Mouse (Mus musculus): ENCODE measurements around the gene Rgs5.

Rgs5 gene

DNA sequence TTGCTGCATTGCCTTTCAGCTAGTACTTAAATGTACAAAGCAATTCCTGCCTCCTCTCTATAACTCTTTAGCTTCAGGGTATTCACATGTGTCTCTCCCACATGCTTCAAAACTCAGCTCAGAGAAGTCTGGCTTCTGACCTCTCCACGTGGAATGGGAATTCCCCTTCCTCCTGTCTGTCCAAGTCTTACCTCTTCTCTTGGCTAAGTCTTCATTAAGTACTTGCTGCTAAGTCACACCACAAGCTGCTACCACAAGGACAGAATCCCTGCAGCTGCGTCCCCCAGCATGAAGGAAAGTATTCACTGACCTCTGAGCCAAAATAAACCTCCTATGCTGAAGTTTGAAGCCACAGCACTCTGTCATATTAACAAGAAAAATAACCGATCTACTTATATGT, 71.0 kb downstream of the Rgs5 start:
- DNase-seq (ENCODE audit: extremely low read depth, low read depth), result no peak

GRCm38 (mm10) chr1:169730599-169731100, 75.3 kb downstream of the Rgs5 start:
- DNase-seq (ENCODE audit: extremely low read depth, low read depth), result no peak

DNA sequence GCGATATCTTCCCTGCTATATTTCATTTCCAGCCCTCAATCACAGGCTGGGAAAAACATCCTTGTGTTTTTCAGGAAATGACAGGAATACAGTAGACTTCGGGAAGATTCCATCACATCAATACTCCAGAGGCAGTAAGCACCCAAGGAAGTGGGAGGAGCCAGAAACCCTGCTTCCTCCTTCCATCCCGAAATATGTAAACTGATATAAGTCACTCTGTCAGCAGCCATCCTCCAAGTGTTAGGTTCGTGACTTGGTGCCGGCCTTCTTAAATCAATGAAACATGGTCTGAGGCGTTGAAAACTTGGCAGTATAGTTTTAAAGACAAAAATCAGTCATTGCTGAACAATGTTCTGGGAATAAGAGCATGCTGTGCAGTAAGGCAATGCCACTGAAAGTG, 80.8 kb downstream of the Rgs5 start:
- no peak for DNase-seq (ENCODE audit: extremely low read depth, low read depth)

DNA sequence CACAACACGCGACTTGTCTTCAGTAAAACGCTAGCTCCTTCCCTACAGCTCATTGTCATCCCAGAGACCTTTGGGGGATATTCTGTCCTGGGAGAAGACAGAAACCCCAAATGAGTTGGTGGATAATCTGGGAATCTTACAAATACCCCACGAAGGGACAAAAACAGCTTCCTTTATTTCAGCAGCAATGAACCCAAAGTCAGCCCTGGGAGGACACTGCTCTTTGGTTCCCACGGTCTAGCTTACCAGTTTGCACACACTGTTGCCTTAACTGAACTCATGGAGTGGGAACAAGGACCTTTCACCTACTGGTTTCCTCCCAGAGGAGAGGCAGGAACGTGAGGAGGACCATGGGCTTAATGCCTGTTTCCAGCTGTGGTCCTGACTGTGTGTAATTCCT, 81.9 kb downstream of the Rgs5 start:
- no peak for DNase-seq (ENCODE audit: extremely low read depth, low read depth)

- no peak for DNase-seq (ENCODE audit: extremely low read depth, low read depth)
Measured at GRCm38 (mm10) chr1:169741147-169741546, 85.8 kb downstream of the Rgs5 start.
